Mouse (Mus musculus) cerebellum, adult (tissue): ENCODE measurements around the gene Commd8.

Experiments used
- ATAC-seq: cut with Nextera tagmentation; 2 replicates; pipeline ENCODE4 v1.9.2; 2017; ENCODE audit warnings: mild to moderate bottlenecking, moderate library complexity, mixed read lengths; ENCODE audit not compliant: insufficient number of reproducible peaks, low FRiP score, low TSS enrichment

Gene Commd8

GRCm38 (mm10) chr5:72167594-72168284, at the start of gene Commd8:
Gene Commd8, minus strand, starts transcription at chr5:72168189.
- ATAC-seq = peak; percentile 83

DNA sequence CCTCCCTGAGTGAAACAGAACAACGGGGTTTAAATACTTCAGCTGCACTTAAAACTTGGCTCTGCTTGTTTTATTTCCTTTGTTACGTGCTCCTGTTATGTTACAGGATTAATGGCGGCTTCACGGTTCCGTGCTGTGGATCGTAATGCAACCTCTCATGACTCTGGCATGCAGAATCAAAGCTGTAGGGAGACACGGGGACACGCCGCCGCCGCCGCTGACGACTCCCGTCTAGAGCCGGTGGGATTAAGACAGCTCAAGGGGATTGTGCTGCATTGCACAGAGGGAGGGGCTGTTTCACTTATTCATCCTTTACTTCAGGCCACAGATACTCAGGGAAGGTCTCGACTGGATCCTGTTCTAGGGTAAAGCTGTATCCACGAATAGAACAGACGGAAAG, 43.8 kb upstream of the Commd8 start:
- no peak for ATAC-seq

DNA sequence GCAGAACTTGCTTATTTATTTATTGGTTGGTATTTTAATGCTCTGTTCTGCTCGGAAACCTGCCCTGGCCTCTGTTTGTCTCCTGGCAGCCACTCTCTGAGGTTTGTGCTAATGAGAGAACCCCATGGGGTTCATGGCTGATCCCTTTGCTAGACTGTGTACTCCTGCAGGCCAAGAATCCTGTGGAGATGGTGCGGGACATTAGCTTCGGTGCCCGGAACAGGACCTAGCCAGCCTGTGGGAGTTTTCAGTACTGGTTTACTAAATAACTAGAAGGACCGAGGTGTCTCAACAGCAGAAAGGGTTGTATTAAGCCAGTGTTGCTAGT, 42.8 kb upstream of the Commd8 start:
- no peak for ATAC-seq

DNA sequence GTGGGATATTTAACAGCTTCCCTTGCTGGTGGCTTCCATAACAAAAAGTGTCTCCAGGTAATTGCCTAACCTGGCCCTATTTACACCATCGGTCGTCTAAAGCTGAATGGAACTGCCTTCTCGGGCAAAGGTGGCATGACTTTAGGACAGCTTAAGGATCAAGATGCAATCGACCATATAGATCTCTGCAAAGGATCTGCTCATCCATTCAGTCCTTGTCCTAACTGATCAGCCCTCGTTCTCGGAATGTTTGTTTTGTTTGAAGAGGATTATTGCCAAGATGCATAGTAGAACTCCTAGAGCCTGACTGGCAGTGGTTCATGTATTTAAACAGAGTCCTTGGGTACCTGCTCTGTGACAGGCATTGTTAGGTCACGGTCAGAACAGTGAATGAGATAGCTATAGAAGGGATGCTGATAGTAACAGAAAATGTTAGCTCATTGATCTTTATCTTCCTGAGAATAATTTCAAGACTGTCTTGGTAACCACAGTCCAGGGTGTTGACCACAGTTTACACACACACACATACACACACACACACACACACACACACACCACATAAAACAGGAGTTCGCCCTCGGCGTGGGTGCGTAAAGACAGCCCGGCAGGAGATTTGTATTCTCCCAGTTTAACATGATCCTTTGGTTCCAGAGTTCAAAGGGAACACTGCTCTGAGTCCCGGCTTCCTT, 42.3 kb upstream of the Commd8 start:
- no peak for ATAC-seq

- no peak for ATAC-seq
Measured at GRCm38 (mm10) chr5:72208515-72208914, 40.5 kb upstream of the Commd8 start.

DNA sequence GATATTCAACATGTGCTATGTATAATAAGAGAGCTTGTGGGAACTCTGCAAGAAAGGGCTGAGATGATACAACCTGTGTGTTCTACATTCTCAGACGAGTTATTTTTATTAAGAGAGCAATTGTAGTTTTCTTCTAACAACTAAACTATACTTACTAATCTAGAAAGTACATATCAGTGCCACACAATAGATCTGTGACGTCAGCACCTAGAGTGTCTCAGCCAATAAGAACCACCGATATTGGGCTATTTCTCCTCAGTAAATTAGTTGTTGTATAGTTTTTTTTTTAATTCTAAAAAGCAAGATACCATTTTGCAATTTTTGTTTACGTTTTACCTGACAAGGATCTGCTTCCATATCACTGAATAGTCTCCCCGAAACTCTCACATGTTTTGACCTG, 37.3 kb upstream of the Commd8 start:
- no peak for ATAC-seq

GRCm38 (mm10) chr5:72204507-72204906, 36.5 kb upstream of the Commd8 start:
- no peak for ATAC-seq

DNA sequence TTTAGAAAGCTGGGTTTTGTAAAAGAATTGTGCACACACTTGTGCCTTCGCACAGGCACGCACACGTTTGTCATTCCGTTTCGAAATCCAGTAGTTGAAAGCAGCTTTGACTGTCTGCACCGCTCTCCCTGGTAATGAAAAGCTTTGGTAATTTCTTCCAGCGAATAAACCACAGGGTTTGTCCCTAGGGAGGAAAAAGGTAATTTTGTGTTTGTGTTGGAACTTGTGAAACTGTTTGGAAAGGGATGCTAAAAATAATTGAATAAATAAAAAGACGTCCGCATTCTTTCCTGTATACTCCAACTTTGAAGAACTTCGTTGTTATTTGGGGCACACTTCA, 35.7 kb upstream of the Commd8 start:
- ATAC-seq = no peak

- ATAC-seq = peak; percentile 92
Measured at GRCm38 (mm10) chr5:72203028-72203733, 35.2 kb upstream of the Commd8 start.

DNA sequence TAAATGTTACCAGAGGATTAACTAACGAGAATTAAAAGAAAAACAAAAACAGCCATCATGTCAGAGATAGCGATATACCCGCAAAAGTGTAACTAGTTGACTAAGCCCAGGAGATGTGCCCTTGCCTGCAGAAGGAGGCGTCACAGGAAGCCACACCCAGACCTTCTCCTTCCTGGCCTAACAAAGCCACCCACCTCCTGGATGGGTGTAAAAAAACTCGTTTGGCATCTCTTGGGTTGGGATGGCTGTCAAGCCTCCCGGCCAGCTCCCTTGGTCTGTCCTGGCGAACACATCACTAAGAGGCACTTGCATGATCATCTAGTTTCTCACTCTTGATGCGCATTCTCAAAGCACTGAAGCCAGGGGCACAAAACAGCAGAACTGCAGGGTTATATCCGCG, 34.0 kb upstream of the Commd8 start:
- no peak for ATAC-seq

- no peak for ATAC-seq
Measured at GRCm38 (mm10) chr5:72201600-72201999, 33.6 kb upstream of the Commd8 start.

DNA sequence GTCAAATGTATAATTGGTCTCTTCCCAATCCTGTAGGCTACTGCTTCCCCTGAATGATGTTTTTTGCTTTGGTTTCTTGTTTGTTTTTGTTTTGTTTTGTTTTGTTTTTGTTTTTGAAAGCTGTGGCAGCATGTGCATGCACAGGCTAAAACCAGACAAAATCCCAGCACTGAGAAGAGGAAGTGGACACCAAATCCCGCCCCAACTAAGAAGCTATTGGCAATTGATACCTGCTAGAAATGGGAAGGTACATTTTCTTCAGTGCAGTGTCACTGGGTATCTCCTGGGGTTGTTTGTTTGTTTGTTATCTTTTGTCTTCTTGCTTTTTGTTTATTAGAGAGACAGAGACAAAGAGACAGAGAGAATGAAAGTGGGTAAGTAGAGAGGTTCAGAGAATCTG, 27.5 kb upstream of the Commd8 start:
- no peak for ATAC-seq

DNA sequence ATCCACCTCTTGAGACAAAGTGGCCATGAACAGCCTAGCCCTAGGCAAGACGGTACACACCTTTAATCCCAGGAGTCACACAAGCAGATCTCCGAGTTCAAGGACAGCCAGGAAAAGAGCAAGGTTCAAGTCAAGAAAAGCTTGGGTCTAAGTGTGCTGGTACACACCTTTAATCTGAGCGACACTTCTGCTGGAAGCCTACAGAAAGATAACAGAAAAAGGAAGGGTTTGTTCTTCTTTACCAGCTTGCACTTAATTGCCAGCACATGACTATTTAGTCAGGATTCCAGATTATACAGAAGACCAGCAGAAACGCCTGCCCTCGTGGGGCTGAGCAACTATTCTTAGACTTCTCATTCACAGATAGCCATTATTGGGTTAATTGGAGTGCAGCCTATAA, 23.9 kb upstream of the Commd8 start:
- ATAC-seq = no peak

DNA sequence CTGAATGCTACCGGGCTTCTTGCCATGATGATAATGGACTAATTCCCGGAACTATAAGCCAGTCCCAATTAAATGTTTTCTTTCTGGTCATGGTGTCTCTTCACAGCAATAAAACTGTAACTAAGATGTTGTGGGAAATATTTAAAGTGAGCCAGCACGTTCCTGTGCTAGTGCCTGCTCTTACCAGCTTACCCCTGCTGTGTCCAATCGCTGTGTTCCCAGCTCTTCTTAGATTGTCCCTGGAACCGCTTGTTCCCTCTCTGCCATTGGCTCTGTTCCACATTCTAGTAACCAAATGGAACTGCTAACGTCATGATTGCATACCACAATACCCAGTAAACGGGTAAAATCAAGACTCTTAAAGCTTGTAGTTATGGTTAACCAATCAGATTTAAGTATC, 23.2 kb upstream of the Commd8 start:
- no peak for ATAC-seq

GRCm38 (mm10) chr5:72184437-72185100, 16.6 kb upstream of the Commd8 start:
- no peak for ATAC-seq

DNA sequence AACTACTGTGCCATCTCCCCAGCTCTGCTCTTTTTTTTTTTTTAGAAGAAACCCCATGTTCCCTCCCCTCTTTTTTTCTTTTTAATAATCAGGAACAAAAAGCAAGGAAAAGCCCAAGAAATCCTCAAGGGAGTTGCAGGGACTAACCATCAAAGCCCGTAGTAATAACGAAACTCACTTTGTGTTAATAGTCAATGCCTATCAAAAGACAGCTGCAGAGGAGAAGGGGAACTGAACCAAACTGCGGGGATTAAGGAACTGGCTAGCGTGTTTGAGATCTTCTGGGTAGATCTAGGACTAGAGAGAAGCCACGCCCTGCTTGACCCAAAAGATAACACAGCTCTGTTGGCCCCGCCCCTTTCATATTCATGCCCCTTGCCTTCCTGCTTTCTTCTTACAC, 15.9 kb upstream of the Commd8 start:
- ATAC-seq = no peak

DNA sequence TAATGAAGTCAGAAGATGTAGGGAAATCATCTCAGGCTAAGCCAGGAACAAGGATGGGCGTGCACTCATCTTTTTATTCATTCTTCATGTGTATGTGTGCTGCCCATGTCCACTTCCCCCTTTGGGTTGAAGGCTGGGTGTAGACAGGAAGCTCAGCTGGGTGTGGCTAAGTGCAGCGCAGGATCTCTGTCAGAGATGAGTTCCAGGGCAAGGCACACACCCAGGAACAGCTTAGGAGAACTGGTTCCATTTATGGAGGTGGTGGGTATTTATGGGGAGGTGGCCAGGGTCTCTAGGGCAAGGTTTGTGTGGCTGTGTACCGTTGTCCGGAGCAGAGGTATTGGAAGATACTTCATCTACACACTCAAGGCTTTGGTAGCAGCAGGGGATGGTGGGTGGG, 14.8 kb upstream of the Commd8 start:
- no peak for ATAC-seq

- no peak for ATAC-seq
Measured at GRCm38 (mm10) chr5:72181194-72181593, 13.2 kb upstream of the Commd8 start.

GRCm38 (mm10) chr5:72175530-72175929, 7.5 kb upstream of the Commd8 start:
- ATAC-seq = no peak

DNA sequence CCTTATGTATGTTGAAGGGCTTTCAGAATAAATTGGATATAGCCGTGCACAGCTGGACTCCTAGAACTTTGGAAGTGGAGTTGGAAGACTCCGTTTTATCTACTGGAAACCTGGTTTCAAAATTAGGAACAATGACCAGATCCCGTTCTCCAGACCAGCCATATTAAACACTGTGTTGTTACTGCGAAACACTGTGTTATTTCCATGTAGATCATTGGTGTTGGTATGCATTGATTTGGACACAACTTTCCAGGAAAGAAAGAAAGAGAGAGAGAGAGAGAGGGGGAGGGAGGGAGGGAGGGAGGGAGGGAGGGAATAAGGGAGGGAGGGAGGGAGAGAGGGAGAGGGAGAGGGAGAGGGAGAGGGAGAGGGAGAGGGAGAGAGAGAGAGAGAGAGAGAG, 7.1 kb upstream of the Commd8 start:
- no peak for ATAC-seq

- no peak for ATAC-seq
Measured at GRCm38 (mm10) chr5:72173521-72173920, 5.5 kb upstream of the Commd8 start.
